Mouse (Mus musculus) mature B cell (primary cell): ENCODE data around the gene Gng12.
"Not testable (repeated sequence)": the region's sequence is repeated elsewhere in the genome, so short reads cannot be mapped to it uniquely, and the experiment has no call there.

ENCODE experiments used
- in situ Hi-C: fragments of 300-500 bp; cut with MboI; formaldehyde crosslinking; loops from 2 replicates; pipeline ENCODE4 v1.14.3; 2019

The Gng12 gene

GRCm38 (mm10) chr6:66896119-66896920, at the start of gene Gng12:
Gene Gng12 (plus strand): TSS chr6:66896397.
- in situ Hi-C loops = no loop called here

DNA sequence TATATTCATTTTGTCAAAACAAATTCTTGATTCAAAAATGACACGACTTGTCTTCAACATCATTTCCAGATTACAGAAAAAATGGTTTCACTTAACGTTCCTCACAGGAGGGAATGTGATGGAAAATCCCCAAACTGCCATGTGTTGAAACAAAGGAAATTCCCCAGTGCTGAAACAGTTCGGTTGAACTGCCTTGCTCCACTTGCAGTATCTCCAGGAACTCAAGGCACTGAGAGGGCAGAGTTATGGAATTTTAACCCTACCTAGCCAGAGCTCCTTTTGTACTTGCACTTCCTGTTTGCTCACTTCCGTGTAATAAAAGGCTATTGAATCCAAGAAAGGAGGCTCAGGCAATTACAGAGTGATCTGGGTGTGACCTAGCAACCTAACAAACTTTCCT, 47.3 kb upstream of the Gng12 start:
- in situ Hi-C loops = no loop called here

GRCm38 (mm10) chr6:66856236-66856635, 40.0 kb upstream of the Gng12 start:
- in situ Hi-C loops = no loop called here

DNA sequence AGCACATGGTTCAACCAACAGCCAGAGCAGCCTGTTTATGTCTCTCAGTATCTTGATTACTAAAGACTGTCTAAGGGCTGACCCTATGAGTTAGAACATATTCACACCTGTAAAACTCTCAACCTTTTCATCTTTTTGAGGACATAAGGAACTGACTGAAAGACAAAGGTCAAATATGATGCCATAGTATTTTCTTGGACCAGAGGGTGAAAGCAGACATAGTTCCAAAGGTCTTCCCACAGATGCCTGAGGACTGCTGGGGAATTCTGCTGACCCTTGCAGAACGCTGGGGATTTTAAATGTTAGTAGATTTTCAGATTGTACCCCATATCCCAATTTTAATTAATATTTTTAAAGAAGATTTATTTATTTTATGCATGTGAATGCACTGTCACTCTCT, 37.8 kb upstream of the Gng12 start:
- in situ Hi-C loops = no loop called here

DNA sequence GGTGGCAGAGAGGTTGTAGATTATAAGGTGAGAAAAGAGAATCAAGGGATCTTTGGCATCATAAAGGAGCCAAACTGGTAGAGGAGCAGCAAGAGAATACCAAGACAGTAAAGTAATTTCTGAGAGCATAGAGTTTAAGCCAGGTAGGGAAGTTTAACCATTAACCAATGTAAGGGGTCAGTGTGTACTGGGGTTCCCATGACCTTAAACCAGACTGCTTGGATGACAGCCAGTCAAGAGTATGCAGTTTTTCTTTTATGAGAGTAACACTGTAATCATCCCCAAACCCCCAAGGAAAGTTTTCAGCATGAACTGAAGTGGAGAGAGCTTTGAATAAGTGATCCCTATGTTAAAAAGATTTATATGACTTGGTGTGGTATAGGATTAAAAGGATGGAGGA, 36.8 kb upstream of the Gng12 start:
- in situ Hi-C loops = no loop called here

DNA sequence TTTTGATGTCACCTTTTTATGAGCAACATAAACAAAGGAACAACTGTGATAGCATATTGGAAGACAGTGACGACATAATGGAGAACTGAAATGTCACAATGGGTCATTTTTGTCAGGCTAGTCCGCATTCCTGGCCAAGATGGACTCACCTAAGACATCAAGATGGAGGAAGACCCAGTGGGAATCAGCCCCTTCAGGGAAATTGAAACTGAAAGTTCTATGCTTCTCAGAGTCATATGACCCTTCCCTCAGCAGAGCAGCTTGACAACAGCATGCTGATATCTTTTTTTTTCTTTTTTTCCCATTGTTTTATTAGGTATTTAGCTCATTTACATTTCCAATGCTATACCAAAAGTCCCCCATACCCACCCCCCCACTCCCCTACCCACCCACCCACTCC, 31.7 kb upstream of the Gng12 start:
- in situ Hi-C loops = no loop called here

DNA sequence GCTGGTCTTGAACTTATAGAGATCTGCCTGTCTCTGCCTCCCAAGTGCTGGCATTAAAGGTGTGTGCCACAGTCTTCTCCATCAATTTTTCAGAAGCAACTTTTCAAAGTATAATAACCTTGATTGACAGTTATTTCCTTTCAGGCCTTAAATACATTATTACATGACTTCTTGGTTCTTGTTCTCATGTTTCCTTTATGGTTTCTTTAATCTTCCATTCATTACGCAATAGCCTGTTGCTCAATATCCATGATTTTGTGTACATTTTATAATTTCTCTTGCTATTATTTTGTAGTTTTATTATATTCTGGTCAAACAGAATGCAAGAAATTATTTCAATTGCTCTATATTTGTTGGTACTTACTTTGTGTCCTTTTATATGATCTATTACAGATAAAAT, 29.9 kb upstream of the Gng12 start:
- in situ Hi-C loops = no loop called here

DNA sequence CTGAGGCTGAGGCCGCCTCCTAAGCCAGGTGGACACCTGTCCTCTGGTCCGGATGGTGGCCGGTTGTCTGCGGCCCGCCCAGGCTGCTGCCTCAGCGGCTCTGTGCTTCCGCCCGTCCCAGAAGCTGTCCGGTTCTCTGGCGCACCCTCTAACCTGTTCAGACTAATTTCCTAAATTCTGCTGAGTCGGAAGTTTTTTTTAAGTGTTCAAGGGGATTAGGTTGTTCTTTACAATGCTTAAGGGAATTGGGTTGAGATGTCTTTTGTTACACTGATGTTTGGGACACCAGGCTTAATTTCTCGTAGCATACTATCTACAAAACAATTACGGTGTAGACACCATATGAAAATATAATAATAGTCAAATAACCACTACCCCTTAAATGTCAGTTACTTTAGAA, 19.1 kb upstream of the Gng12 start:
- in situ Hi-C loops = not testable (repeated sequence)

DNA sequence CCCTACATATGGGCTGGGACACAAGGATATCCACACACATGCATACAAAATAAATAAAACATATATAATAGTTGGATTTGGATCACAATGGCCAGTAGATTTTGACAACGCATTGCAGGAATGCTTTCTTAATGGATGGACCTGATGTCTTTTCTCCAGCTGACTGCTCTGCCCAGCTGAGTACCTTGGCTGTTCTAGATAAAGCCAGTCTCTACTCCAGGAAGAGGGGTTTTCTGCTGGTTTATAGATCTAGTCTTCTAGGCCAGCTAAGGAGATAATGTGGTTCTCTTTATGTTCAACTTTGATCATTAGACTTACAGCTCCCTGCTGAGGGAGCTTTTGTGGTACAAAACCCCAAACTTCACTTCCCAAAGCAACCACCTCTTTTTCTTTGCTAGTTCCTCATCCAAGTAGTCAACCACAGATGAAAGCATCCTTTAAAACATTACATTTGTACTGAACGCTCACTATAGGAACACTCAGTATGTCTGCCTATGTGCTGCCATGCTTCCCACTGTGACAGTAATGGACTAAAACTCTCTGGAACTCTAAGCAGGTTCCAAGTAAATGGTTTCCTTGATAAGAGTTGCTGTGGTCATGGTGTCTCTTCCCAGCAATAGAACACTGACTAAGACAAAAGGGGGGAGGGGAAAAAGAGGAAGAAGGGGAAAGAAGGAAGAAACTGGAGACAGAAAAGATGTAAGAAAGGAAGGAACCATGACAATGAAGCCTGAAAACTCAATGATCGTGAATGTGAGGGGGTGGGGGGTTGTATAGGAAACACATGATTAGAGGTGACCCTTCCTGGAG, 5.6 kb upstream of the Gng12 start:
- in situ Hi-C loops = no loop called here

- in situ Hi-C loops = no loop called here
Measured at GRCm38 (mm10) chr6:66893950-66894349, 2.2 kb upstream of the Gng12 start.

DNA sequence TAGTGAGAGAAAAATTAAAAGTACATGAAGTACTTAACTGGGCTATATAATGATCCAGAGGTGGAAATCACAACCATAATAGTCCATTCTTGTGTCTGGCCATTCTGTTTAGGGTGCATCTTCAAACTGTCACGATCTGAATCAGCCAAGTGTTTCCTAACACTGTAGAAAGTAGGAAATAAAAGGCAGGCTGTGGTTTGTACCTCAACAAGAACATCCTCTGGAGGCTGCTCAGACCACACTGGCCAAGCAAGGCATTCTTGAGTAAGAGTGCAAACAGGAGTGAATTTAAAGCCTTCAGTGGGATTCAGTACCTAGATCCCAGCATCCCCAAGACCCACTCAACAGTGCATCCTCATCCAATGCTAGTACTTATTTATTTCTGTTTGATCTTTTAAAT, 1.2 kb upstream of the Gng12 start:
- in situ Hi-C loops = no loop called here

GRCm38 (mm10) chr6:66896921-66897645, 886 bp downstream of the Gng12 start:
- in situ Hi-C loops = no loop called here

GRCm38 (mm10) chr6:66897994-66898393, 1.8 kb downstream of the Gng12 start:
- in situ Hi-C loops = no loop called here

DNA sequence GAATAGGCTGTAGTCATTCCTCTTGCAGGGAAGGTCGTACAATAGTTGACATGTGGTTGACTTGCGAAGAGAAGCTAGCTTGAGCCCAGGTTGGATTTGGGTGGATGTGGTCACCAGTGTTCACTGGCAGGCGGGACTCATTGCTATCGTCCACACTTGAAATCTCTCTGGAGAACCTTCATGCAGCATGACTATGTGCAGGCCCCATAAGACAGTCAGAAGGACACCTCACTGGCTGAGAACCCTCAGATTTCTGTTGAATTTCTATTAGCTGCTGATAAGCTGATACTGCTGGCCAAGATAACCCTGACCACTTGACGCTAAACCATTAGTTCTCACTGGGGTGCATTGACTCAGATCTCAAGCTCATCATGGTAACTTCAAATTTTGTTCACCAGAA, 5.7 kb downstream of the Gng12 start:
- in situ Hi-C loops = no loop called here

- in situ Hi-C loops = no loop called here
Measured at GRCm38 (mm10) chr6:66903206-66903605, 7.0 kb downstream of the Gng12 start.

DNA sequence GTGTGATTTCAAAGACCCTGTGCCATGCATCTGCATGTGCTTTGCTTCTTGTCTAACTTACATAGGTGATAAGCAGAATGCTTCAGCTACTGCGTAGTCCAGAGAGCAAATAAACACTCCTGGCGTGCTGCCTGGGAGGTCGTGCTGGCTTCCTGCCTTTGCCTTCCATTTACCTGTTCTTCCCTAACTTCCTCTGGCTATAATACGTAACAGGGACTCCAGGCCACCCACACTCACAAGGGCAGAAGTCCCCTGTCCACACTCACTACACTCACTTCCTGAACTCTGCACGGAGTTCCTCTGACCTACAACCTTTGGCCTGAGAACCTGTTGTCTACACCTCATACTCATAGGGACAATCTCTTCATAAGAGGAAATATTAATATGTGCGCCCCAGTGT, 7.5 kb downstream of the Gng12 start:
- in situ Hi-C loops = no loop called here

DNA sequence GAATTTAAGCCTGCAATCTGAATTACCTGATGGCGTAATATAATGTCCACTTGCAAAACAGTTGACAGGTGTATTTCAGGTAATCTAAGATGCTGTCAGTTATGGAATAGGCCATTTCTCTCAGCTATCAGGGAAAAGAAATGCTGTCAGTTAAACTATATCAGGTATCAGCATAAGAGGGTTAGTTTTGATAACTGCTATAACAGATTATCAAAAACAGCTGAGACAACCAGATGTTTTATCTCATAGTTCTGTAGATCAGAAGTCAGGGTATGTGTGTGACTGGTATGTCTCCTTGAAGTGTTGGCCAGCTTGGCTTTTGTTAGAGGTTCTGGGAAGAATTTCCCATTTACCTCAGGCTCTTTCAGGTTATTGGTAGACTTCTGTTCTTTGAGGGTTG, 10.0 kb downstream of the Gng12 start:
- in situ Hi-C loops = no loop called here

DNA sequence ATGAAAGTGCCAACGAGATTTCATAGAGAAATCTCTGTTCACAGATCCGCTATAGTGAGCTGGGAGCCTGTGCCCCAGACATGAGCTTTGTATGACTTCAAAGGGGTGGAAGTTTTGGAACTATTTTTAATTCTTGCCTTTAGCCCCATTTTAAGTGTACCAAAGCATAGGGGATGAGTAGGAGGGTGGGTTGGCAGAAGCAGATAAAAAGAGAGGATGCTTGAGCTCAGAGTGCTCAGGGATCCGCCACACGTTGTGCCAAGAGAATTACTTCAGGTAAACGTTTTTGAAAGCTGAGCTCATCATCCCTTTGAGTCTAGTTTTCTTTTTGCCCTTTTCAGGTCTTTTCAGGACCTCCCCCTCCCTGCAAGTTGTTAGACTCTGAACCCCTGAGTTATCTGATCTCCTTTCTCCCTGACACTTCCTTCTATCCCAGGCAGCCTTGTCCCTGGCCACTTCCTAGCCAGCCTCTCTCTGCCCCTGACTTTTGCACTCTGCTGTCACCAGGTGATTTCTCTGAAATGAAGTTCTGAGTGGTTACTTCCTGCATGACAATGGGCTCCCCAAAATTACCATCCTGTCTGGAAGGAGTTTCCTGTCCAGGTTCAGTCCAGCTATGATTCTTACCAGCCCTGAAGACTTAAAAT, 12.3 kb downstream of the Gng12 start:
- in situ Hi-C loops = no loop called here

DNA sequence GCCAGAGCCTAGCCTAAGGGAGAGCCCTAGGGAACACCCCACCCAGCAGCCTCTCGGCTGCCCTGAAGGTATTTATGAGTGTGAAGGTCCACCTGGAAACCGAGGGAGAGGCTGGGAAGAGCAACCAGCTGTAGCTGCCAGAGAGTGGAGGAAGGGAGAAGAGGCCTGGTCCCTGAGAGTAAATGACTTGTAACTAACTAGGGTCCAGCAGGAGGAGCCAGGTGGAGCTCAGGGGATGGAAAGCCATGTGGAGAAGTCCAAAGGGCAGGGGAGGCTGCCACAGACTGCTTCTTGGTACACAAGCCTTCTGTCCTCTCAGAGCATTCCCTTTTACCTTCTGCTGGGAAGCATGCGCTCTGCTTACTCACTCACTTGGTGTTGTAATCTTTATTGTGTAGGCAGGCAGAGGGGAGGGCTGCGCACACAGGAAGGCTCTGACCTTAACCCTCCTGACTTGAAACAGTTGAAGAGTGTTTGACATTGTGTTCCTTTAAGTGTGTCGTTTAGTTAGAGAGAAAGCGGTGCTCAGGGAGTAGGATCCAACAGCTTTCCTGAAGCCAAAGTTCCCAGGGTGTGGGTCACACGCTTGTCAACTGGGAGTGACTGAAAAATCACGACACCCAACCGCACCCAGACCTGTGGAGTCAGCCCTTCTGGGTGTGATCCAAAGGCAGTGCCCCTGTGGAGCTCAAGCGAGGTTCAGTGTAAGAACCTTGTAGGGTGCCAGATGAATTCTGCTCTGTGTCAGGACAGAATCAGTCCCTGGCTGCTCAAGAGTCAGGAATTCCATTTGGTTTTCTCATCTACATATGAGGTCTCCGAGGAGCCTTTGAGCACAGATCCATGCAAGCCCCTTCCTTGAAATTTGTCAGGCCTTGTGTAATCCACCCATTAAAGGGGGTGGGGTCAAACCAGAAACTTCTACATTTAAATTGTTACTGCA, 14.6 kb downstream of the Gng12 start:
- in situ Hi-C loops = no loop called here

DNA sequence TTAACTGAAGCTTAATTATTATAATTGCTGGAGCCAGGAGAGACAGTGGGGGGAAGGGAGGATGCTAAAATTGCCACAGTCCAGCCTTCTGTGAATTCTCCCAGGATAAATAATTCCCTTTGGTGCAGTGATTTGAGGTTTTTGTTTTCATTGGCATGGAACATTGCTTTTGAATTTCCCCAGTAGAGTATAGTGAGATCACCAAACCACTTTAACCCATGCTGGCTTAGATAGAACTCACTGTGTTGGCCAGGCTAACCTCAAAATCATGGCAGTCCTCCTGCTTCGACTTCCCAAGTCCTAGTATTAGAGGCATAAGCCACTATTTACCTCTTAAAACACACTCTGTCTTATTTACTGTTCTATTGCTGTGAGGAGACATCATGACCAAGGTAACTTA, 17.2 kb downstream of the Gng12 start:
- in situ Hi-C loops = no loop called here

DNA sequence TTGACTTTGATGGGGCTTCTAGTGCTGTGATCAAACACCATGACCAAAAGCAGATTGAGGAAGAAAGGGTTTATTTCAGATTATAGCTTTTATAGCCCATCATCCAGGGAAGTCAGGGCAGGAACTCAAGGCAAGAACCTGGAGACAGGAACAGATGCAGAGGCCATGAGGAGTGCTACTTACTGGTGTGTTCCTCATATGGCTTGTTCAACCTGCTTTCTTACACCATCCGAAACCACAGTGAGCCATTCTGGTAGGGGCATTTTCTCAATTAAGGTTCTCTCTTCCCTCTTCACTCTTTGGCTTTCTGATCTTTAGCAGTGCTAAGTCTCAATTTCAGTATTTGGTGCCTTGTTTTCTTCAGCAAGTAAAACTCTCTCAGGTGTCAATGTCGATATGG, 19.4 kb downstream of the Gng12 start:
- in situ Hi-C loops = no loop called here
